In the genomic region with DNA sequence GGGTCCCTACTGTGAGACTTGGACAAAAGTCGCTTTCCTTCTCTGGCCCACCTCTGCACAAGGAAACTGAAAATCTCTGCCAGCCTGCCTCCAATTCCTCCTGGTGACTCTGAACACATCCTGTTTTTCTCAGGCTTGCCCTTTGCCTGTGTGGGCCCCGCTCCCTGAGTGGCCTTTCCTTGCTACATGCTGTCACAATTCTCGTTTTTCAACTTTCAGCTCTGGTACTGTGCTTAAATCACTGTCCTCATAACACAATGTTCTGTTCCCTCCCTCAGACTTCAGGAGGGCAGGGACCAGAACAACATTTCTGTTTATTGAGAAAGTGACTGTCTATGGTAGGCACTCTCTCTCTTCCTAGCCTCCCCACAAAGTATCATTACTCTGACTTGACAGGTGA, we compare ENCODE assay signal across 10 mouse cellular contexts. TPM values are rescaled to one million over a fixed set of nuclear protein-coding genes. Genes with fewer than 3 reads are reported as not detected.
A peak's percentile ranks its signal among the peaks of the same experiment; 100 is the strongest.
DNase-seq lines count a peak whose midpoint lies in the region; ATAC-seq and TF ChIP-seq lines count a peak whose summit lies in the region.
"Had no signal": no experiment of that assay in that cellular context is flagged by ENCODE, and none has a peak within 500 bp of the region (broad histone marks: within the 10 kb centered on the region; RNA-seq: fewer than 3 reads in every experiment).

No protein-coding gene starts in this region.

- TF ChIP-seq CTCF in intestine, postnatal 0 days (IDR thresholded peaks at IDR 0.05; ENCODE audit: low read depth), result no peak
- no peak for TF ChIP-seq CTCF in forebrain, postnatal 0 days (IDR thresholded peaks at IDR 0.05; ENCODE audit: low read depth)
- no peak for TF ChIP-seq CTCF in layer of hippocampus, adult 2 months (conservative IDR thresholded peaks at IDR 0.05)

- H3K4me1 ChIP-seq in intestine, embryonic 15.5 days (replicated peaks), result peaks cover 49% of the 10 kb centered on the region
- peaks cover 9% of the 10 kb centered on the region for H3K4me1 ChIP-seq in intestine, postnatal 0 days (replicated peaks; ENCODE audit: control insufficient read depth, insufficient read depth, low read length)
- peaks cover 40% of the 10 kb centered on the region for H3K4me1 ChIP-seq in embryonic facial prominence, embryonic 13.5 days
- H3K4me1 ChIP-seq in forebrain, postnatal 0 days (ENCODE audit: insufficient read depth), result peaks cover 17% of the 10 kb centered on the region
- H3K4me1 ChIP-seq in midbrain, embryonic 15.5 days, result peaks cover 39% of the 10 kb centered on the region

- 59% methylated on average over 3 of the region's 3 CpGs for WGBS in intestine, embryonic 15.5 days
- 58% methylated on average over 3 of the region's 3 CpGs for WGBS in intestine, postnatal 0 days
- WGBS in embryonic facial prominence, embryonic 13.5 days, result 65% methylated on average over 3 of the region's 3 CpGs
- 86% methylated on average over 3 of the region's 3 CpGs for WGBS in forebrain, postnatal 0 days
- whole genome bisulfite sequencing in midbrain, embryonic 15.5 days, result 88% methylated on average over 3 of the region's 3 CpGs

- no peaks in the 10 kb centered on the region for H3K27me3 ChIP-seq in intestine, embryonic 15.5 days (replicated peaks)
- H3K27me3 ChIP-seq in intestine, postnatal 0 days (replicated peaks; ENCODE audit: control insufficient read depth, insufficient read depth, low read length), result no peaks in the 10 kb centered on the region
- no peaks in the 10 kb centered on the region for H3K27me3 ChIP-seq in embryonic facial prominence, embryonic 13.5 days
- H3K27me3 ChIP-seq in forebrain, postnatal 0 days (ENCODE audit: insufficient read depth, low read length), result no peaks in the 10 kb centered on the region
- H3K27me3 ChIP-seq in midbrain, embryonic 15.5 days (replicated peaks), result no peaks in the 10 kb centered on the region

- H3K4me3 ChIP-seq in intestine, embryonic 15.5 days (replicated peaks), result no peak overlapping the region
- no peak overlapping the region for H3K4me3 ChIP-seq in intestine, postnatal 0 days (ENCODE audit: low read depth, low read length)
- no peak overlapping the region for H3K4me3 ChIP-seq in embryonic facial prominence, embryonic 13.5 days
- no peak overlapping the region for H3K4me3 ChIP-seq in forebrain, postnatal 0 days (ENCODE audit: low read depth, low read length)
- peak overlapping the region; percentile 64; the same call in 1 of the 2 replicates for H3K4me3 ChIP-seq in midbrain, embryonic 15.5 days
- H3K4me3 ChIP-seq in layer of hippocampus, adult 2 months, result no peak overlapping the region
- H3K4me3 ChIP-seq: liver, embryonic 12.5 days had no signal

- H3K9ac ChIP-seq in intestine, embryonic 15.5 days, result no peak overlapping the region
- H3K9ac ChIP-seq in intestine, postnatal 0 days (ENCODE audit: low read depth, low read length), result no peak overlapping the region
- H3K9ac ChIP-seq in embryonic facial prominence, embryonic 13.5 days, result no peak overlapping the region
- no peak overlapping the region for H3K9ac ChIP-seq in forebrain, postnatal 0 days
- H3K9ac ChIP-seq in midbrain, embryonic 15.5 days, result no peak overlapping the region
- H3K9ac ChIP-seq: liver, embryonic 12.5 days had no signal

- no peak for DNase-seq in forebrain, postnatal 0 days
- DNase-seq in layer of hippocampus, adult 2 months (ENCODE audit: low spot score in 2 of 2), result no peak
- no peak for DNase-seq in cerebellum, postnatal 25 days
- no peak for DNase-seq in cerebellum, adult 11 months
- DNase-seq: heart, adult 18-20 months had no signal

- peak overlapping the region; percentile 90; the same call in 1 of the 2 replicates for H3K4me2 ChIP-seq in intestine, embryonic 15.5 days (replicated peaks)
- H3K4me2 ChIP-seq in intestine, postnatal 0 days (replicated peaks; ENCODE audit: low read depth), result no peak overlapping the region; the same call in 1 of the 2 replicates
- H3K4me2 ChIP-seq in embryonic facial prominence, embryonic 13.5 days, result peak overlapping the region; percentile 84
- 0 out of 2 replicates have a peak overlapping the region, but pooled peaks have one; percentile 91 for H3K4me2 ChIP-seq in forebrain, postnatal 0 days (ENCODE audit: low read depth)
- H3K4me2 ChIP-seq in midbrain, embryonic 15.5 days, result peak overlapping the region; percentile 67; the same call in 1 of the 2 replicates

- H3K9me3 ChIP-seq in intestine, embryonic 15.5 days, result no peaks in the 10 kb centered on the region
- H3K9me3 ChIP-seq in intestine, postnatal 0 days (ENCODE audit: control insufficient read depth), result no peaks in the 10 kb centered on the region
- no peaks in the 10 kb centered on the region for H3K9me3 ChIP-seq in embryonic facial prominence, embryonic 13.5 days
- H3K9me3 ChIP-seq in forebrain, postnatal 0 days (ENCODE audit: low read length), result no peaks in the 10 kb centered on the region
- H3K9me3 ChIP-seq in midbrain, embryonic 15.5 days, result no peaks in the 10 kb centered on the region
- H3K9me3 ChIP-seq: liver, embryonic 12.5 days had no signal

- H3K27ac ChIP-seq in intestine, embryonic 15.5 days, result peak overlapping the region; percentile 41
- no peak overlapping the region for H3K27ac ChIP-seq in intestine, postnatal 0 days (ENCODE audit: low read depth, low read length)
- H3K27ac ChIP-seq in embryonic facial prominence, embryonic 13.5 days, result peak overlapping the region; percentile 60
- H3K27ac ChIP-seq in forebrain, postnatal 0 days (ENCODE audit: low read depth, low read length), result no peak overlapping the region
- H3K27ac ChIP-seq in midbrain, embryonic 15.5 days, result peak overlapping the region; percentile 94; the same call in 1 of the 2 replicates
- H3K27ac ChIP-seq in layer of hippocampus, adult 2 months, result no peak overlapping the region
- H3K27ac ChIP-seq: liver, embryonic 12.5 days had no signal

- no peak for ATAC-seq in intestine, embryonic 15.5 days
- no peak for ATAC-seq in intestine, postnatal 0 days
- ATAC-seq in embryonic facial prominence, embryonic 13.5 days (ENCODE audit: insufficient number of reproducible peaks, insufficient read depth, low FRiP score, low TSS enrichment, low read depth), result no peak
- ATAC-seq in forebrain, postnatal 0 days, result no peak
- no peak for ATAC-seq in midbrain, embryonic 15.5 days (replicated peaks)
- ATAC-seq: liver, embryonic 12.5 days had no signal

- no peaks in the 10 kb centered on the region for H3K36me3 ChIP-seq in intestine, embryonic 15.5 days
- H3K36me3 ChIP-seq in intestine, postnatal 0 days (ENCODE audit: control insufficient read depth, insufficient read depth), result no peaks in the 10 kb centered on the region
- no peaks in the 10 kb centered on the region for H3K36me3 ChIP-seq in embryonic facial prominence, embryonic 13.5 days
- H3K36me3 ChIP-seq in forebrain, postnatal 0 days (ENCODE audit: insufficient read depth), result no peaks in the 10 kb centered on the region
- no peaks in the 10 kb centered on the region for H3K36me3 ChIP-seq in midbrain, embryonic 15.5 days (replicated peaks)
- H3K36me3 ChIP-seq: liver, embryonic 12.5 days had no signal

RNA-seq across cellular contexts. Expression of gene Fam129b, which starts 1.8 kb away (rescaled TPM):
- polyA plus RNA-seq in intestine, embryonic 15.5 days (2015; fragmentation: Nextera tagmentation; extraction: Ambion mirVana), result 40.4 and 42.2 TPM in 2 replicates
- polyA plus RNA-seq in intestine, postnatal 0 days (2015; fragmentation: Nextera tagmentation; extraction: Ambion mirVana), result 13.9 and 15.3 TPM in 2 replicates
- polyA plus RNA-seq in embryonic facial prominence, embryonic 13.5 days (2015; fragmentation: Nextera tagmentation; extraction: Ambion mirVana), result 57.2 and 59.2 TPM in 2 replicates
- 38.1 and 43.9 TPM in 2 replicates for total RNA-seq in forebrain, postnatal 0 days (2014; rRNA removed)
- 26.6 and 27.7 TPM in 2 replicates for polyA plus RNA-seq in forebrain, postnatal 0 days (2015; fragmentation: Nextera tagmentation; extraction: Ambion mirVana)
- 29.7 and 31.3 TPM in 2 replicates for polyA plus RNA-seq in midbrain, embryonic 15.5 days (2015; fragmentation: Nextera tagmentation; extraction: Ambion mirVana)
- 10 to 100 TPM; 14.5 to 14.9 TPM for total RNA-seq in layer of hippocampus, adult 2 months (2021)

RNA-seq across cellular contexts. Expression of gene Stxbp1, which starts 27.0 kb away (rescaled TPM):
- 21.2 and 22.1 TPM in 2 replicates for polyA plus RNA-seq in intestine, embryonic 15.5 days (2015; fragmentation: Nextera tagmentation; extraction: Ambion mirVana)
- polyA plus RNA-seq in intestine, postnatal 0 days (2015; fragmentation: Nextera tagmentation; extraction: Ambion mirVana), result 12.1 and 12.2 TPM in 2 replicates
- polyA plus RNA-seq in embryonic facial prominence, embryonic 13.5 days (2015; fragmentation: Nextera tagmentation; extraction: Ambion mirVana), result 18.1 and 22.8 TPM in 2 replicates
- total RNA-seq in forebrain, postnatal 0 days (2014; rRNA removed), result 109 and 135 TPM in 2 replicates
- 268 and 350 TPM in 2 replicates for polyA plus RNA-seq in forebrain, postnatal 0 days (2015; fragmentation: Nextera tagmentation; extraction: Ambion mirVana)
- 324 and 330 TPM in 2 replicates for polyA plus RNA-seq in midbrain, embryonic 15.5 days (2015; fragmentation: Nextera tagmentation; extraction: Ambion mirVana)
- total RNA-seq in layer of hippocampus, adult 2 months (2021), result 100 to 1,000 TPM; 550 to 603 TPM

Comparison
In these comparisons a context has a peak if more than half of its experiments do, and no peak if none do; other contexts are left out.
1. H3K27ac ChIP-seq: peak in intestine, embryonic 15.5 days (single experiment), embryonic facial prominence, embryonic 13.5 days (single experiment) and midbrain, embryonic 15.5 days (single experiment); none in intestine, postnatal 0 days (single experiment), forebrain, postnatal 0 days (single experiment) and layer of hippocampus, adult 2 months (single experiment).
2. RNA of gene Stxbp1, which starts 27.0 kb away (polyA plus RNA-seq): 268 to 350 TPM in forebrain, postnatal 0 days and 324 to 330 TPM in midbrain, embryonic 15.5 days; 21.2 to 22.1 TPM in intestine, embryonic 15.5 days, 18.1 to 22.8 TPM in embryonic facial prominence, embryonic 13.5 days and 12.1 to 12.2 TPM in intestine, postnatal 0 days; every median in the first group is over 10 times any median in the second.